Mouse (Mus musculus): ENCODE measurements around the gene Klhl7. TPM values are rescaled to one million over a fixed set of nuclear protein-coding genes. Genes with fewer than 3 reads are reported as not detected.

Klhl7 gene
- polyA plus RNA-seq, 1 experiment from 2014 or later: 43.6 TPM

DNA sequence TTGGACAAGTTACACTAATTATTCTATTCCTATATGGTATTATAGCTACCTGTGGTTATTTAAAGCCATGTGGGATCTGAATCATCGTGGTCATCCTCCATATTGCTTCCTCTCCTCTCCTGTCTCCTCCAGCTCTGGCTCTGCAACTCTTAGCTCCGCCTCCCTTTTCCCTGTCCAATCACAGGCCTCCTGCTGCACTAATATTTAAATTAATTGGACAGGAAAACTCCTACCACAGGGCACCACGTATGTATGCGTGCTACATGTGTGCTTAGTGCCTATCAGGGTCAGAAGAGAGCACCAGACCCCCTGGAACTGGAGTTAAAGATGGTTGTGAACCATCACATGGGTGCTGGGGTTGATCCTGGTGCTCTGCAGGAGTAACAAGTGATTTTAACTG is 88.1 kb downstream of the Klhl7 start:
- no peak overlapping the region for H3K27ac ChIP-seq
- H3K4me2 ChIP-seq: no peak overlapping the region
- no peak overlapping the region for H3K9ac ChIP-seq
- H3K4me3 ChIP-seq (replicated peaks): no peak overlapping the region
- peaks cover 5% of the 10 kb centered on the region; the same call in 1 of the 2 replicates for H3K9me3 ChIP-seq (replicated peaks)
- peaks cover 16% of the 10 kb centered on the region for H3K36me3 ChIP-seq
- H3K4me1 ChIP-seq: no peaks in the 10 kb centered on the region
- no peaks in the 10 kb centered on the region for H3K27me3 ChIP-seq
- ATAC-seq (replicated peaks; ENCODE audit: low FRiP score): no peak
- 75% methylated on average over 4 of the region's 4 CpGs for WGBS

DNA sequence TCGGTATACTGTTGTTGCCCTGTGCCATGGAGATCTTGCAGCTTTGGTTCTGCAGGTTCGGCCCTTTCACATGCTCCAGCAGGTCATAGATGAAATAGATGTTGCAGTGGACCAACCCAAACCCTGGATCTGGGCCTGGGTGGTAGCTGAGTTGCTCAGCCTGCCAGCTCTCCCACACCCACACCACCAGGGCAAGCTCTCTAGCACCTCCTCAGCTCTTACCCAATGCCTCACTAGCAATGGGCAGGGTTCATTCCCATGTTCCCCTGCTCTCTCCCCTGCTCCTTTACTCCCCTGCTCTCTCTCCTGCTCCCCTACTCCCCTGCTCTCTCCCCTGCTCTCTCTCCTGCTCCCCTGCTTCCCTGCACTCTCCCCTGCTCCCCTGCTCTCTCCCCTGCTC is 91.4 kb downstream of the Klhl7 start:
- ATAC-seq (replicated peaks; ENCODE audit: low FRiP score): no peak
- 82% methylated on average over 2 of the region's 2 CpGs for WGBS

DNA sequence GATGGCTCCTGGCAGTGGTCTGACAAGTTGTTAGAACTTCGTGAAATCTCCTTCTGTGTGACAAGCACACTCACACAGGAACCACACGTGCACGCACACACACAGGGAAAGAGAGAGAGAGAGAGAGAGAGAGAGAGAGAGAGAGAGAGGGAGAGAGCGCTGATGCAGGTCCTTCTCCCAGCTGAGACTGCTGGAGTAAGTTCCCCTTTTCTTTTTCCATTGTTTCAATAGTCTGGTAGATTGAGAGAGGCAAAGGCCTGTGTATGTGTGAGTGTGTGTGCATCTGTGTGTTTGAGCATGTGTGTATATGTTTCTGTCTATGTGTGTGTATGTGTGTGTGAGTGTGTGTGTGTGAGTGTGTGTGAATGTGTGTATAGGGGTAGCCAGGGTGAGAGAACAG is 100.6 kb downstream of the Klhl7 start:
- no peaks in the 10 kb centered on the region; the same call in 1 of the 2 replicates for H3K4me1 ChIP-seq
- no peak overlapping the region for H3K9ac ChIP-seq
- H3K4me3 ChIP-seq (replicated peaks): no peak overlapping the region
- no peak overlapping the region for H3K27ac ChIP-seq
- no peak overlapping the region for H3K4me2 ChIP-seq
- no peaks in the 10 kb centered on the region for H3K9me3 ChIP-seq (replicated peaks)
- no peak for ATAC-seq (replicated peaks; ENCODE audit: low FRiP score)
- no peaks in the 10 kb centered on the region for H3K36me3 ChIP-seq
- WGBS: 75% methylated on average over 4 of the region's 4 CpGs
- no peaks in the 10 kb centered on the region for H3K27me3 ChIP-seq

More for the DNA sequence above, 91.4 kb downstream of the Klhl7 start:
- Histone ChIP-seq H3K27ac (no peak overlapping the region), H3K27me3 (no peaks in the 10 kb centered on the region), H3K4me2 (no peak overlapping the region), H3K9me3 (replicated peaks) (no peaks in the 10 kb centered on the region), H3K4me3 (replicated peaks) (no peak overlapping the region), H3K36me3 (no peaks in the 10 kb centered on the region), H3K9ac (no peak overlapping the region), H3K4me1 (no peaks in the 10 kb centered on the region)

DNA sequence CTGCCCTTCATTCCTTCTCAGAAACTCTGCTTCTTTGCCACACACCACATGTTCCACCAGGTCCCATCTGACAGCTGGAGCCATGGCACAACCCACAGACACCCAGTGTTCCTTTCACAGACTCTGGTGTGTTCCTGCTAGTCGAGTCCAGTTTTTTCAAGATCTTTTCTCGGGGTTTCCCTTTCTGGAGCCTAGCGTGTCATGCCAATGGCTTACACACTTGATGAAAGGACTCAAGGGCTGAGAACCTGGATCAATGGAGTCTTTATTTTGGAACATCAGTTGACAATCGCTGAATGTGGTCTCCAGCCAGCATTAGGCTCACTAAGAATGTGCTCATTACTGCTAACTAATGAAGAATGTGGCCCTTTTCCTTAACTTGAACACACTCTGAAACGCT is 102.1 kb downstream of the Klhl7 start:
- no peak for ATAC-seq (replicated peaks; ENCODE audit: low FRiP score)
- H3K27me3 ChIP-seq: no peaks in the 10 kb centered on the region
- no peaks in the 10 kb centered on the region for H3K36me3 ChIP-seq
- WGBS: 83% methylated on average over 5 of the region's 5 CpGs
- no peak overlapping the region for H3K27ac ChIP-seq
- no peak overlapping the region for H3K4me2 ChIP-seq
- no peaks in the 10 kb centered on the region for H3K9me3 ChIP-seq (replicated peaks)
- no peaks in the 10 kb centered on the region; the same call in 1 of the 2 replicates for H3K4me1 ChIP-seq
- no peak overlapping the region for H3K4me3 ChIP-seq (replicated peaks)
- no peak overlapping the region for H3K9ac ChIP-seq

DNA sequence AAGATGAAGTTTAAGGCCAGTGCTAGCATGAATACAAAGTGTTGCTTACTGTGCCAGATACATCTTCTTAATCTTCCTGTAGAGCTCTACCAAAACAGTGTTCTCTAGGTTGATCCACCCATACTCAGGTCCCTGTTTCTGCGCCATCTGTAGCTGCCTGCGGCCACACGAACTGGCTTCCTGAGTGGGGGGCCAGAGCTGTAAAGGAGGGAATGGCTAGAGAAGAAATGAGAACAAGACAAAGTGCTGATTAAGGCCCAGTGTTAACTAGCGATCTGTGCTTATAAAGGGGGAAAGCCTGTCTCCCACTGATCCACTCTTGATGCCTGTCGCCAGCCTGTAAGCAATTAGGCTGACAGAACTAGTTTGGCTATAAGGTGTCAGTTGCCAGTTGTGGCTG is 102.9 kb downstream of the Klhl7 start:
- 82% methylated on average over 5 of the region's 5 CpGs for WGBS
- Histone ChIP-seq H3K4me1 (no peaks in the 10 kb centered on the region; the same call in 1 of the 2 replicates), H3K27ac (no peak overlapping the region), H3K4me3 (replicated peaks) (no peak overlapping the region), H3K9me3 (replicated peaks) (no peaks in the 10 kb centered on the region), H3K9ac (no peak overlapping the region), H3K4me2 (no peak overlapping the region), H3K27me3 (no peaks in the 10 kb centered on the region), H3K36me3 (no peaks in the 10 kb centered on the region)
- ATAC-seq (replicated peaks; ENCODE audit: low FRiP score): no peak

DNA sequence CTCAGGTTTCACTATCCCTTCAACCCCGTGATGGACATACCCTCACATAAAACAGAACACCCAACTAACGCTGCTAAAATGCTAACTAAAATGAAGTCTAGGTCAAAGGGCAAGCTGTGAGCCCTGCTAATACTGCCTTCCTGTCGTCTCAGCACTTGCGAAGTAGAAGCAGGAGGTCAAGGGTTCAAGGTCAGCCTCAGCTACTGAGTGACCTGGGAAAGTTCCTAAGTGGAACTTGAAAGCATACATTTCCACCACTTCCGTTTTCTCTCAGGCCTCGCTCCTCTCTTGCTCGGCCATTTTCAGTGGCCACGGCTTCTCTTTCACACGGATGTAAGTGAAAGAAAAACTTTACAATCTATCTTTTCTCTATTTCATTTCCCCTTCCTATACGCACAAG is 107.6 kb downstream of the Klhl7 start:
- WGBS: 55% methylated on average over 10 of the region's 10 CpGs
- Histone ChIP-seq H3K9me3 (replicated peaks) (no peaks in the 10 kb centered on the region), H3K4me1 (no peaks in the 10 kb centered on the region; the same call in 1 of the 2 replicates), H3K4me2 (no peak overlapping the region), H3K27me3 (no peaks in the 10 kb centered on the region), H3K27ac (no peak overlapping the region), H3K9ac (no peak overlapping the region), H3K4me3 (replicated peaks) (no peak overlapping the region), H3K36me3 (no peaks in the 10 kb centered on the region)
- no peak for ATAC-seq (replicated peaks; ENCODE audit: low FRiP score)

DNA sequence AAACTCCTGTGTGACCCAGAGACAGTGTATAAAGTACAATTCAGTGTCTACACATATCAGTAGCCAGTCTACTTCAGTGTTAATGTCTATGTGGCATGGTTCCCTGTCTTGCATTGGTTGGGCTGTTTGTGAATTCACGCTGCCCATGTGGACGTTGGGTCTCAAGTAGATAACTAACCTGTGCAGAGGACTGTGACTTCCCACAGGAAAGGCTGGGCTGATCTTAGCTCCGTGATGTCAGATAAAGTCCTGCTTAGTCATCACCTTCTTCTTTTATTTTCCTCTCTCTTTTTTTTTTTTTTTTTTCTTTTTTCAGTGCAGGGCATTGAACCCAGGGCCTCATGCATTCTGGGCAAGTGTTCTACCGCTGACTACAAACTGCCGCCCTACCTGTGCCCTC is 108.1 kb downstream of the Klhl7 start:
- H3K36me3 ChIP-seq: no peaks in the 10 kb centered on the region
- H3K4me1 ChIP-seq: no peaks in the 10 kb centered on the region; the same call in 1 of the 2 replicates
- no peaks in the 10 kb centered on the region for H3K9me3 ChIP-seq (replicated peaks)
- no peak overlapping the region for H3K27ac ChIP-seq
- H3K4me3 ChIP-seq (replicated peaks): no peak overlapping the region
- no peak for ATAC-seq (replicated peaks; ENCODE audit: low FRiP score)
- WGBS: 78% methylated on average over 5 of the region's 5 CpGs
- H3K4me2 ChIP-seq: no peak overlapping the region
- H3K9ac ChIP-seq: no peak overlapping the region
- no peaks in the 10 kb centered on the region for H3K27me3 ChIP-seq

Other genes with a start within 250 kb of the Klhl7 start
- 23.2 and 24.4 TPM in 2 replicates for gene Fam126a, start 69.9 kb upstream of the Klhl7 start, polyA plus RNA-seq (2015; fragmentation: Nextera tagmentation; extraction: Ambion mirVana)
- 15.4 and 16.6 TPM in 2 replicates for gene Nupl2, start 64.4 kb downstream of the Klhl7 start, polyA plus RNA-seq (2015; fragmentation: Nextera tagmentation; extraction: Ambion mirVana)